Mouse (Mus musculus) c-Kit-positive CD71-positive TER-119-positive erythroid progenitor cells, embryonic 14.5 days (primary cell): ENCODE results near the gene Srp14.

Source experiments
- DNase-seq: peaks from one replicate; pipeline ENCODE4 v3.0.0-alpha.2; 2013; ENCODE audit warnings: low spot score

Srp14 gene

GRCm38 (mm10) chr2:118490241-118491091 lies 11.0 kb upstream of the Srp14 start:
- no peak for DNase-seq

GRCm38 (mm10) chr2:118487806-118488205 lies 8.3 kb upstream of the Srp14 start:
- peak; percentile 18 for DNase-seq

- peak; percentile 44 for DNase-seq
These were observed 7.4 kb upstream of the Srp14 start for GRCm38 (mm10) chr2:118486933-118487332.

GRCm38 (mm10) chr2:118485415-118485814 lies 5.9 kb upstream of the Srp14 start:
- no peak for DNase-seq

- no peak for DNase-seq
These were observed 4.9 kb upstream of the Srp14 start for GRCm38 (mm10) chr2:118484386-118484898.

GRCm38 (mm10) chr2:118483032-118483431 lies 3.5 kb upstream of the Srp14 start:
- DNase-seq: no peak

GRCm38 (mm10) chr2:118480886-118481285 lies 1.4 kb upstream of the Srp14 start:
- no peak for DNase-seq

GRCm38 (mm10) chr2:118478833-118479549 lies 520 bp downstream of the Srp14 start:
- no peak for DNase-seq

GRCm38 (mm10) chr2:118468354-118468753 lies 11.2 kb downstream of the Srp14 start:
- DNase-seq: no peak

GRCm38 (mm10) chr2:118466601-118467000 lies 12.9 kb downstream of the Srp14 start:
- DNase-seq: no peak

GRCm38 (mm10) chr2:118465894-118466293 lies 13.6 kb downstream of the Srp14 start:
- no peak for DNase-seq

GRCm38 (mm10) chr2:118464450-118464849 lies 15.1 kb downstream of the Srp14 start:
- no peak for DNase-seq

GRCm38 (mm10) chr2:118463480-118463879 lies 16.0 kb downstream of the Srp14 start:
- DNase-seq: no peak

GRCm38 (mm10) chr2:118461480-118462165 lies 17.9 kb downstream of the Srp14 start:
- DNase-seq: no peak

- no peak for DNase-seq
These were observed 21.8 kb downstream of the Srp14 start for GRCm38 (mm10) chr2:118457463-118458261.

- DNase-seq: no peak
These were observed 22.5 kb downstream of the Srp14 start for GRCm38 (mm10) chr2:118457029-118457428.

GRCm38 (mm10) chr2:118451056-118451455 lies 28.5 kb downstream of the Srp14 start:
- no peak for DNase-seq

GRCm38 (mm10) chr2:118448181-118448580 lies 31.3 kb downstream of the Srp14 start:
- DNase-seq: no peak

GRCm38 (mm10) chr2:118445696-118446674 lies 33.5 kb downstream of the Srp14 start:
- no peak for DNase-seq

- no peak for DNase-seq
These were observed 36.8 kb downstream of the Srp14 start for GRCm38 (mm10) chr2:118442723-118443122.
